Mouse (Mus musculus): ENCODE measurements around the gene Ripor3. TPM values are rescaled to one million over a fixed set of nuclear protein-coding genes. Genes with fewer than 3 reads are reported as not detected.
A peak's percentile ranks its signal among the peaks of the same experiment; 100 is the strongest.

Ripor3 gene
- polyA plus RNA-seq, 1 experiment from 2014 or later = 3.6 TPM

DNA sequence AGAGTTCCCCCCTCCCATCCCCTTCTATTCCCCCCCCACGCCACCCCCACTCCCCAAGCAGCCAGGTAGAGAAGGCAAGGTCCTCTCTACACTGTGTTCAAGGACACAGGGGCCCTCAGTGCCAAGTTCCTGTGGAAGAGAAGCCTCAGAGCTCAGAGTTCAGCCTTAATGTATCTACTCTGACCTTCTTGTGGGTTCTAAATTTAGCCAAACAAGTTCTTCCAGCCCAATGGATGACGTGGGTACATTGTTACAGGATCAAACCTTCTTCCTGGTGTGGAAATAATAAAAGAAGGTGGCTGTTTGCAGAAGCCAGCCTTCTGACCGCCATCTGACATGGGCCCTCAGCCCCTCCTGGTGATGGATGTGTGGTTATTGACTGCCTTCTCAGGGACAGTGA, 16.0 kb upstream of the Ripor3 start:
- no peak overlapping the region for H3K4me2 ChIP-seq (replicated peaks)
- H3K36me3 ChIP-seq = no peaks in the 10 kb centered on the region
- ATAC-seq (ENCODE audit: insufficient number of reproducible peaks, insufficient read depth, low FRiP score, low TSS enrichment) = no peak
- no peaks in the 10 kb centered on the region for H3K27me3 ChIP-seq
- H3K4me1 ChIP-seq = 0 out of 2 replicates have a peak, but pooled peaks cover 3% of the 10 kb centered on the region
- H3K27ac ChIP-seq = no peak overlapping the region
- H3K9me3 ChIP-seq = peaks cover 5% of the 10 kb centered on the region; the same call in 1 of the 2 replicates
- no peak overlapping the region for H3K9ac ChIP-seq
- no peak overlapping the region for H3K4me3 ChIP-seq
- 61% methylated on average over 3 of the region's 3 CpGs for WGBS

DNA sequence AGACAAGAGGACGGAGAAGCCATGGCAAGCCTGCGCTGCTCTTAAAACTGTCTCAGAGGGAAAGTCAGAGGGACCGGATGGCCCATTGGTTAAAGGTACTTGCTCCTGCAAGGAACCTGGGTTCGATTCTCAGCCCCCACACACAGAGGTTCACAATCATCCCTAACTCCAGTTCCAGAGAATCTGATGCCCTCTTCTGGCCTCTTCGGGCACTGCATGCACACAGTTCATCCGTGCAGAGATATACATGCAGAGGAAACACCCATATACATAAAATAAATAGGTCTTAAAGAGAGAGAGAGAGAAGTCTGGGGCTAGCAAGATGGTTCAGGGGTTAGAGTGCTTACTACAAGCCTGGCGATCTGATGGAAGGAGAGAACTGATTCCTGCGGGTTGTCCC, 15.5 kb upstream of the Ripor3 start:
- Histone ChIP-seq H3K4me1 (0 out of 2 replicates have a peak, but pooled peaks cover 3% of the 10 kb centered on the region), H3K9ac (no peak overlapping the region), H3K27ac (no peak overlapping the region; the same call in 1 of the 2 replicates), H3K36me3 (no peaks in the 10 kb centered on the region), H3K4me3 (no peak overlapping the region), H3K4me2 (replicated peaks) (no peak overlapping the region), H3K27me3 (no peaks in the 10 kb centered on the region), H3K9me3 (peaks cover 5% of the 10 kb centered on the region; the same call in 1 of the 2 replicates)
- WGBS = 91% methylated on average over 8 of the region's 8 CpGs
- ATAC-seq (ENCODE audit: insufficient number of reproducible peaks, insufficient read depth, low FRiP score, low TSS enrichment) = no peak

DNA sequence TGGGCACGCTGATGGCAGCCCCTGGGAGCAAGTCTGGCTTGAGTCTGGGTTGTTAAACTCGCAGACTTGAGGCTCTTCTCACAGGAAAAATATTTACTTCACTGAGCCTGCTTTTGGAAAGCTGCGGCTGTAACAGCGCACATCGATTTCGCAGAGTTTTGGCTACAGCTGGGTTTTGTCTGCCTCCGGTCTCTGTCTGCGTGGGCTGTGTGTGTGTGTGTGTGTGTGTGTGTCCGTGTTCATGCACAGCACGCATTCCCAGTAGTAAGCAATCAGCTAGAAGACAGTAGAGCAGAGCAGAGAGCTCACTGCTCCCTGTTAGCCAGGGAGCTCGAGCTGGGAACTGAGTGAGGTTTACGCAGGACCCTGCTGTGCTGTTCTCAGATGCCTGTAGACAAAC, 14.8 kb upstream of the Ripor3 start:
- Histone ChIP-seq H3K4me3 (no peak overlapping the region), H3K9ac (no peak overlapping the region), H3K36me3 (no peaks in the 10 kb centered on the region), H3K9me3 (peaks cover 5% of the 10 kb centered on the region; the same call in 1 of the 2 replicates), H3K4me2 (replicated peaks) (no peak overlapping the region), H3K27me3 (no peaks in the 10 kb centered on the region), H3K4me1 (0 out of 2 replicates have a peak, but pooled peaks cover 3% of the 10 kb centered on the region), H3K27ac (peak overlapping the region; percentile 37; the same call in 1 of the 2 replicates)
- ATAC-seq (ENCODE audit: insufficient number of reproducible peaks, insufficient read depth, low FRiP score, low TSS enrichment) = no peak
- WGBS = 56% methylated on average over 12 of the region's 12 CpGs

- Histone ChIP-seq H3K27me3 (no peaks in the 10 kb centered on the region), H3K36me3 (no peaks in the 10 kb centered on the region), H3K9me3 (peaks cover 5% of the 10 kb centered on the region; the same call in 1 of the 2 replicates), H3K27ac (no peak overlapping the region), H3K9ac (no peak overlapping the region), H3K4me3 (no peak overlapping the region), H3K4me2 (replicated peaks) (no peak overlapping the region), H3K4me1 (0 out of 2 replicates have a peak, but pooled peaks cover 3% of the 10 kb centered on the region)
- 71% methylated on average over 3 of the region's 3 CpGs for WGBS
- ATAC-seq (ENCODE audit: insufficient number of reproducible peaks, insufficient read depth, low FRiP score, low TSS enrichment) = no peak
Observed at GRCm38 (mm10) chr2:168023763-168024402, 13.5 kb upstream of the Ripor3 start.

DNA sequence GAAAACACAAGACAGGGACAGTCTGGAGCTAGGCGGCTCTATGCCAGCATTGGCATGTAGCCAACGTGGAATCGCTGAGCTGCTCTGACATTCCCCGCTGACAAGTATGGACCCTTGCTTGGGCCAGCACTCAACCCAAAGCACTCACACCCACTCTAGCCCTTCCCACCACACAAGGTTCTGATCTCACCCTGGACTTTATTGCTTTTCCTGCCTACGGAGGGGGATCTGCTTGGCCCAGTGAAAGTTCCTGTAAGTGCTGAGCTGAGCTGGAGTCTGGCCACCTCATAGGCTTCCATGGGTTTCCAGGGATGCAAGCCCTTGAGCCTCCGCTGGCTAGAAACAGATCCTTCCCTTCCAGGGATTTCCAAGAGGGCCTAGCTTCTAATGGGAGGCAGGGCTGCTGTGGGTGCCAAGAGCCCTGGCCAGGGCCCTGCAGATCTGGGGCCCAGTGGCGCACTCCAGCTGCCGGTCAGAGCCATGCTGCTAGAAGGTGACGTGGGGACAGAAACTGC, 8.8 kb upstream of the Ripor3 start:
- ATAC-seq (ENCODE audit: insufficient number of reproducible peaks, insufficient read depth, low FRiP score, low TSS enrichment) = no peak
- Histone ChIP-seq H3K36me3 (no peaks in the 10 kb centered on the region), H3K9ac (no peak overlapping the region), H3K9me3 (no peaks in the 10 kb centered on the region), H3K4me2 (replicated peaks) (no peak overlapping the region), H3K27ac (no peak overlapping the region), H3K4me1 (no peaks in the 10 kb centered on the region), H3K27me3 (peaks cover 4% of the 10 kb centered on the region; the same call in 1 of the 2 replicates), H3K4me3 (no peak overlapping the region)
- WGBS = 82% methylated on average over 9 of the region's 9 CpGs

DNA sequence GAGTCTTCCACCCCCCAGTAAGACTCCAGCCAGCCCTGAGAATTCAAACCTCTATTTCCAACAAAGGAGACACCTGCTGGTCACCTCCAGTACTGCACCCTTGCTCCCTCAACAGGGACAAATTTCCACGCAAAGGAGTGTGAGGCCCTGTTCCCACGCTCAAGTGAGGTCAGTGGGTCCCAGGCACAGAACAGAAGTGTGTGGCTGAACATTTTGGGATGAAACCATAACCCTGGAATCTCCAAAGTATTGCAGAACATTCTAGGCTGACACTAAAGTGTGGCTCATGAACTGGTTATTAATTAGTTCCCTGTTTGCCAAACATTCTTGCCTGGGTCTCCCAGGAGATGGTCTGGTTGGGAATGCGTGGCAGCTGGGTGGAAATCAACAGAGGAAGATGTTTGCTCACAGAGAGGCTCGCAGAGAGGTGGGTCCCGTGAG, 6.6 kb upstream of the Ripor3 start:
- Histone ChIP-seq H3K4me3 (no peak overlapping the region), H3K9me3 (no peaks in the 10 kb centered on the region), H3K36me3 (no peaks in the 10 kb centered on the region), H3K27ac (no peak overlapping the region), H3K4me2 (replicated peaks) (no peak overlapping the region), H3K27me3 (peaks cover 4% of the 10 kb centered on the region; the same call in 1 of the 2 replicates), H3K4me1 (no peaks in the 10 kb centered on the region), H3K9ac (no peak overlapping the region)
- ATAC-seq (ENCODE audit: insufficient number of reproducible peaks, insufficient read depth, low FRiP score, low TSS enrichment) = no peak
- 28% methylated on average over 5 of the region's 5 CpGs for WGBS

DNA sequence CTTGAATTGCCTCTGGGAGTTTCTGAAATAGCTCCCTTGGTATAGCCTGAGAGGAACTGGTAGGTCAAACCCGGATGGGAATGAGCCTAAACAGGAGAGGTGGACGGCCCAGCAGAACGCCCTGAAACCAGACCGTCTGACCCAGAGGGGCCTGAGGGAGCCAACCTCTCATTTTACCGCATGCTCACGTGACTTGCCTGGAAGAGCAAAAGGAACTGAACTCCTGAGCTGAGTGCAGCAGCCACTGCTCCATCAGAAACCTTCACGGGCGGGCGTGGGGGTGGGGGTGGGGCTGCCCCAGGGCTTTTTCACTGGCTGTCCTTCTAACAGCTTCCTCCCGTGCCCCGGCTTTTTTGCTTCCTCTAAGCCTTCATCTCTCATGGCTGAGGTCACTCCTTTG, 475 bp upstream of the Ripor3 start:
- 10% methylated on average over 11 of the region's 11 CpGs for WGBS
- ATAC-seq (ENCODE audit: insufficient number of reproducible peaks, insufficient read depth, low FRiP score, low TSS enrichment) = no peak
- Histone ChIP-seq H3K27ac (0 out of 2 replicates have a peak overlapping the region, but pooled peaks have one; percentile 33), H3K4me3 (no peak overlapping the region), H3K36me3 (no peaks in the 10 kb centered on the region), H3K4me1 (peaks cover 18% of the 10 kb centered on the region), H3K9ac (no peak overlapping the region; the same call in 1 of the 2 replicates), H3K9me3 (no peaks in the 10 kb centered on the region), H3K27me3 (peaks cover 2% of the 10 kb centered on the region; the same call in 1 of the 2 replicates), H3K4me2 (replicated peaks) (no peak overlapping the region)

DNA sequence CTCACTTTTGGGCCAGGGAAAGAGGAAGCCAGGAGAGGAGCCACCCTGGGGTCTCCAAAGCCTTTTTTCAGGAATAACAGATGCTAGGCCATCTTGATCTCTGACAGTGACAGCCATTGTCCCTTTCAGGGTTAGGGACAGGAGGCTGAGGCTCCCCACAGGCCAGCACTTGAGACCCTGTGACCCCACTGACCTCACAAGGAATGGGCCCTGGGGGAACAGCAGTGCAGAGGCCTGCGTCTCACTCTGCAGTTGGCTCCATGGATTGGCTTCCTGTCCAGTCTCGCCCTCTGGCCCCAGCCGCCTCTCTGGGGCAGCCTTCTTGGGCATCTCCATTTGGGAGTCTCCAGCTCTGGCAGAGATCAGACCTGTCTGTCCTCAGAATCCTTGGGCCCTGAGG, 2.3 kb downstream of the Ripor3 start:
- 38% methylated on average over 3 of the region's 3 CpGs for WGBS

DNA sequence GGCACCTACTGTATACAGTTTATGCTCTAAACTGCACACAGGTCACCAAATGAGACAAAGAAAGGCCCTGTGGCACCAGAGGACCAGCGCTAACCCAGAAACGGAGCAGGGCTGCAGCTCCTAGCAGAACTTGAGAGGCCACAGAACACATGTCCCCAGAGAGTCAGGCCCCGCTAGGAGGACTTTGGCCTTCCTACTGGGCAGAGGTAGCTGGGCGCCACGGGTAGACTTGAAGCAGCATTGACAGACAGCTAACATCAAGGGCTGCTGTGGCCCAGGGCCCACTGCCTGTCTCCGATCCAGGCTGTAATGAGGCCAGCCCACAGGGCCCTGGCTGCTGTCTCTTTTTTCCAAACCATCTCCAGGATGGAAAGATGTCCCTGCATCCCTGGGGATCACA, 3.9 kb downstream of the Ripor3 start:
- WGBS = 78% methylated on average over 6 of the region's 6 CpGs

More for the DNA sequence above, 2.3 kb downstream of the Ripor3 start:
- Histone ChIP-seq H3K4me2 (replicated peaks) (no peak overlapping the region), H3K27me3 (no peaks in the 10 kb centered on the region), H3K4me3 (no peak overlapping the region), H3K36me3 (no peaks in the 10 kb centered on the region), H3K4me1 (peaks cover 24% of the 10 kb centered on the region), H3K9ac (no peak overlapping the region), H3K27ac (no peak overlapping the region), H3K9me3 (no peaks in the 10 kb centered on the region)
- ATAC-seq (ENCODE audit: insufficient number of reproducible peaks, insufficient read depth, low FRiP score, low TSS enrichment) = no peak

GRCm38 (mm10) chr2:168005616-168006015, 4.8 kb downstream of the Ripor3 start:
- peaks cover 1% of the 10 kb centered on the region; the same call in 1 of the 2 replicates for H3K9me3 ChIP-seq
- ATAC-seq (ENCODE audit: insufficient number of reproducible peaks, insufficient read depth, low FRiP score, low TSS enrichment) = no peak
- H3K9ac ChIP-seq = no peak overlapping the region

More for the DNA sequence above, 3.9 kb downstream of the Ripor3 start:
- Histone ChIP-seq H3K9ac (no peak overlapping the region), H3K4me2 (replicated peaks) (no peak overlapping the region), H3K27ac (no peak overlapping the region), H3K4me3 (no peak overlapping the region), H3K27me3 (no peaks in the 10 kb centered on the region), H3K36me3 (no peaks in the 10 kb centered on the region), H3K4me1 (peaks cover 24% of the 10 kb centered on the region), H3K9me3 (no peaks in the 10 kb centered on the region)
- no peak for ATAC-seq (ENCODE audit: insufficient number of reproducible peaks, insufficient read depth, low FRiP score, low TSS enrichment)

DNA sequence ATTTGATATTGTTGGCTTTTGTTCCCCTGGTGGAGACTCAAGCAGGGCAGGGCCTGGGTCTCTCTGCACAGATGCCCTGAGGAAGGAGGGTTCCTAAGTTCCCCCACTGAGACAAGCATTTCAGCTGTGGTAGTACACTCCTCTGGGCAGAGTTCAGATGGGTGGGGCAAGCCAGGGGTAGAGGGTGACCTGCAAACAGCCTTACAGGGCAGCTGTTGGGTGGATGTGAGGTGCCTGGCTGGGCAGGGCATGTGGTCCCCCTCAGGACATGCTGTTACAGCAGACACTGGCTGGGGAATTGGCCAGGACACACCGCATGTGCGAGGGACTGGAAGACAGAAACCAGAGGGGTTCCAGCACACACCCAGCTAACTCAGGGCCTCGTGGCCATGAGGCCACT, 5.4 kb downstream of the Ripor3 start:
- H3K27ac ChIP-seq = no peak overlapping the region
- H3K4me1 ChIP-seq = peaks cover 9% of the 10 kb centered on the region
- H3K4me3 ChIP-seq = no peak overlapping the region
- 73% methylated on average over 3 of the region's 3 CpGs for WGBS
- no peak for ATAC-seq (ENCODE audit: insufficient number of reproducible peaks, insufficient read depth, low FRiP score, low TSS enrichment)
- H3K9ac ChIP-seq = no peak overlapping the region
- H3K9me3 ChIP-seq = peaks cover 4% of the 10 kb centered on the region; the same call in 1 of the 2 replicates
- no peak overlapping the region for H3K4me2 ChIP-seq (replicated peaks)
- no peaks in the 10 kb centered on the region for H3K36me3 ChIP-seq
- H3K27me3 ChIP-seq = no peaks in the 10 kb centered on the region

More at GRCm38 (mm10) chr2:168005616-168006015, 4.8 kb downstream of the Ripor3 start:
- Histone ChIP-seq H3K4me2 (replicated peaks) (no peak overlapping the region), H3K4me1 (peaks cover 16% of the 10 kb centered on the region), H3K27ac (no peak overlapping the region), H3K27me3 (no peaks in the 10 kb centered on the region), H3K4me3 (no peak overlapping the region), H3K36me3 (no peaks in the 10 kb centered on the region)
- WGBS = 13% methylated on average over 3 of the region's 3 CpGs

- H3K27me3 ChIP-seq = no peaks in the 10 kb centered on the region
- H3K9ac ChIP-seq = no peak overlapping the region
- H3K4me2 ChIP-seq (replicated peaks) = no peak overlapping the region
- no peak overlapping the region for H3K27ac ChIP-seq
- H3K36me3 ChIP-seq = no peaks in the 10 kb centered on the region
- H3K4me1 ChIP-seq = peaks cover 7% of the 10 kb centered on the region; the same call in 1 of the 2 replicates
- 63% methylated on average over 2 of the region's 2 CpGs for whole genome bisulfite sequencing
- no peak overlapping the region for H3K4me3 ChIP-seq
- peaks cover 4% of the 10 kb centered on the region; the same call in 1 of the 2 replicates for H3K9me3 ChIP-seq
- ATAC-seq (ENCODE audit: insufficient number of reproducible peaks, insufficient read depth, low FRiP score, low TSS enrichment) = no peak
Observed at GRCm38 (mm10) chr2:168004369-168004768, 6.0 kb downstream of the Ripor3 start.
